Mouse (Mus musculus): ENCODE results near the gene Plk2. TPM values are rescaled to one million over a fixed set of nuclear protein-coding genes. Genes with fewer than 3 reads are reported as not detected.

Gene Plk2
- polyA plus RNA-seq, 2 experiments: 2.9 to 5.3 TPM

DNA sequence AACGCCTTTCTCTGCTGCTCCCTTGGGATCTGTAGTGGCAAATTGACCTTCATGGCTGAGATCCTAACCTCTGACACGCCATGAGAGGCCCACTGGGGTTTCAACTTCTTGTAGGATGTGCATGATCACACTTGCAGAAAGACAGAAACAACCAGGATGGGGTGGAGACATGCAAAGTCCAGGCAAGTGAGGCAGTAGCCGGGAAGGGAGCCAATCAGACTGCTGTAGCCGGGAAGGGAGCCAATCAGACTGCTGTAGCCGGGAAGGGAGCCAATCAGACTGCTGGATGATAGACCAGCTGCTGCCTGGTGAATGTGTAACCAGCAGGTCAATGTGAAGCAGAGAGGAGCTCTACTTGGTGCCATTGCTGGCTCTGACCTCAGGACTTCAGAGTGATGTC, 11.3 kb downstream of the Plk2 start:
- Histone ChIP-seq H3K27me3 (ENCODE audit: control insufficient read depth, insufficient read depth, low read length) (no peaks in the 10 kb centered on the region), H3K27ac (no peak overlapping the region), H3K9me3 (ENCODE audit: control insufficient read depth, low read length) (no peaks in the 10 kb centered on the region), H3K36me3 (replicated peaks; ENCODE audit: control insufficient read depth, insufficient read depth, low read depth) (no peaks in the 10 kb centered on the region), H3K4me1 (replicated peaks; ENCODE audit: control insufficient read depth in 2 of 2, insufficient read depth in 2 of 2, low read length in 1 of 2) (no peaks in the 10 kb centered on the region), H3K4me2 (ENCODE audit: low read depth) (no peak overlapping the region), H3K9ac (replicated peaks) (no peak overlapping the region), H3K4me3 (ENCODE audit: insufficient read depth in 1 of 2, low read depth in 2 of 2, low read length in 2 of 2) (no peak overlapping the region)
- DNase-seq (ENCODE audit: low read depth in 3 of 3, low spot score in 3 of 3) (no peak), ATAC-seq (ENCODE audit: insufficient read depth) (no peak)
- TF ChIP-seq EP300 (IDR thresholded peaks at IDR 0.05; ENCODE audit: low read depth) (no peak), CTCF (IDR thresholded peaks at IDR 0.05; ENCODE audit: low read depth) (no peak)
- WGBS (ENCODE audit: insufficient replicate concordance): 59% methylated on average over 5 of the region's 5 CpGs

DNA sequence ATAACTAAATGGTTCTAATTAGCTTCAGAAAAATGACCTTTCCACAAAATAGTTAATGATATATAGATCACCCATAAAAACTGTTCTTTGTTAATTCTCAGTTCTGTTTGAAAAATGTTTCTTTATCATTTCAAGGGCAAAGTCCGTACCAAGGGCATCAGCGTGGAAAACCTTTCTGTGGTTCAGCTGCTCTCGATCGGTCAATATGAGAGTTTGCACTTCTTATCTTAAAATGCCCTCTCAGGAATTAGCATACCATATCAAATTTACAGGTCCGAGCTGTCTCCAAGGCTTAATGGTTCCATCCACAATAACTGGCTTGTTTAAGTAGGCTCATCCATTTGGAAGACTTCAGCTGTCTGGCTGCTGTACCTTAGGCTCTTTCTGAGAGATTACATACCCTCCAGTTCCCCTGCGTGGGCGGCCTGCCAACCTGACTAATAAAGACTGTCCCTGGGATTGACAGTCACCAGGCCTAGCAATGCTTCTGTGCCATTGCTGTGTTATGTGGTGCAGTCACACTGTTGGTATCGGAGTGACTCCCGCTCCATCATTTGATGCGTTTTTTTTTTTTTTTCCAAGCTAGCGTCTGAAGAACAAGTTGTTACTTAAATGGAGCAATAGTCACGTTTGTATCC, 17.8 kb downstream of the Plk2 start:
- H3K27ac ChIP-seq: no peak overlapping the region
- H3K4me3 ChIP-seq (ENCODE audit: insufficient read depth in 1 of 2, low read depth in 2 of 2, low read length in 2 of 2): no peak overlapping the region
- no peaks in the 10 kb centered on the region for H3K27me3 ChIP-seq (ENCODE audit: control insufficient read depth, insufficient read depth, low read length)
- no peaks in the 10 kb centered on the region for H3K36me3 ChIP-seq (replicated peaks; ENCODE audit: control insufficient read depth, insufficient read depth, low read depth)
- H3K9me3 ChIP-seq (ENCODE audit: control insufficient read depth, low read length): no peaks in the 10 kb centered on the region
- ATAC-seq (ENCODE audit: insufficient read depth) (no peak), DNase-seq (ENCODE audit: low read depth in 3 of 3, low spot score in 3 of 3) (no peak)
- H3K9ac ChIP-seq (replicated peaks): no peak overlapping the region
- 69% methylated on average over 12 of the region's 12 CpGs for WGBS (ENCODE audit: insufficient replicate concordance)
- H3K4me1 ChIP-seq (replicated peaks; ENCODE audit: control insufficient read depth in 2 of 2, insufficient read depth in 2 of 2, low read length in 1 of 2): 0 out of 4 replicates have a peak, but pooled peaks cover 0 to 2% of the 10 kb centered on the region in 2 experiments
- TF ChIP-seq EP300 (IDR thresholded peaks at IDR 0.05; ENCODE audit: low read depth) (no peak), CTCF (IDR thresholded peaks at IDR 0.05; ENCODE audit: low read depth) (no peak)
- H3K4me2 ChIP-seq (ENCODE audit: low read depth): no peak overlapping the region

- Histone ChIP-seq H3K9ac (replicated peaks) (no peak overlapping the region), H3K27ac (no peak overlapping the region), H3K9me3 (ENCODE audit: control insufficient read depth, low read length) (no peaks in the 10 kb centered on the region), H3K4me1 (replicated peaks; ENCODE audit: control insufficient read depth in 2 of 2, insufficient read depth in 2 of 2, low read length in 1 of 2) (no peaks in the 10 kb centered on the region; a peak in 1 of 4 replicates), H3K4me3 (ENCODE audit: insufficient read depth in 1 of 2, low read depth in 2 of 2, low read length in 2 of 2) (no peak overlapping the region), H3K4me2 (ENCODE audit: low read depth) (no peak overlapping the region), H3K36me3 (replicated peaks; ENCODE audit: control insufficient read depth, insufficient read depth, low read depth) (no peaks in the 10 kb centered on the region), H3K27me3 (ENCODE audit: control insufficient read depth, insufficient read depth, low read length) (no peaks in the 10 kb centered on the region)
- no peak for TF ChIP-seq CTCF (IDR thresholded peaks at IDR 0.05; ENCODE audit: low read depth)
- no peak for TF ChIP-seq EP300 (IDR thresholded peaks at IDR 0.05; ENCODE audit: low read depth)
- ATAC-seq (ENCODE audit: insufficient read depth) (no peak), DNase-seq (ENCODE audit: low read depth in 3 of 3, low spot score in 3 of 3) (no peak)
- 59% methylated on average over 5 of the region's 5 CpGs for WGBS (ENCODE audit: insufficient replicate concordance)
These were observed 23.8 kb downstream of the Plk2 start for GRCm38 (mm10) chr13:110418656-110419055.

- Histone ChIP-seq H3K4me3 (ENCODE audit: insufficient read depth in 1 of 2, low read depth in 2 of 2, low read length in 2 of 2) (no peak overlapping the region), H3K36me3 (replicated peaks; ENCODE audit: control insufficient read depth, insufficient read depth, low read depth) (no peaks in the 10 kb centered on the region), H3K9me3 (ENCODE audit: control insufficient read depth, low read length) (no peaks in the 10 kb centered on the region), H3K27ac (no peak overlapping the region), H3K4me2 (ENCODE audit: low read depth) (no peak overlapping the region), H3K4me1 (replicated peaks; ENCODE audit: control insufficient read depth in 2 of 2, insufficient read depth in 2 of 2, low read length in 1 of 2) (no peaks in the 10 kb centered on the region; a peak in 1 of 4 replicates), H3K9ac (replicated peaks) (no peak overlapping the region), H3K27me3 (ENCODE audit: control insufficient read depth, insufficient read depth, low read length) (no peaks in the 10 kb centered on the region)
- DNase-seq (ENCODE audit: low read depth in 3 of 3, low spot score in 3 of 3) (no peak), ATAC-seq (ENCODE audit: insufficient read depth) (no peak)
- TF ChIP-seq CTCF (IDR thresholded peaks at IDR 0.05; ENCODE audit: low read depth) (no peak), EP300 (IDR thresholded peaks at IDR 0.05; ENCODE audit: low read depth) (no peak)
- 62% methylated on average over 5 of the region's 5 CpGs for WGBS (ENCODE audit: insufficient replicate concordance)
These were observed 24.8 kb downstream of the Plk2 start for GRCm38 (mm10) chr13:110419640-110420039.

DNA sequence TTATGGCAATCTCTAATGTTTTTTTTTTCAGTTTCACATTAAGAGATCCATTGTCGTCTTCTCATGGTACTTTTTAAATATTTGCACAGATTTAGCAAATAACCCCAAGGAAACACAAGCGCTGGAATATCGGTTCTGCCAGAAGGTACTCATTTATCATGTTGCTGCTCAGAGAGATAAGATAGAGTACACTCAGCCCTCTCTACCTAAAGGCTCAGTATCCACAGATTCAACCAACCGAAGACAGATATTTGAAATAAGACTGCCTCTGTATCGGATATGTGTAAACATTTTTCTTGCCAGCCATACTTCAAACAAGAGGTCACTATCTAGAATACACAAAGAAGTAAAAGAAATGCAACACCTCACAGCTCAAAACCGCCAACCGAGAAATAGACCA, 27.6 kb downstream of the Plk2 start:
- Histone ChIP-seq H3K4me2 (ENCODE audit: low read depth) (no peak overlapping the region), H3K36me3 (replicated peaks; ENCODE audit: control insufficient read depth, insufficient read depth, low read depth) (no peaks in the 10 kb centered on the region), H3K4me1 (replicated peaks; ENCODE audit: control insufficient read depth in 2 of 2, insufficient read depth in 2 of 2, low read length in 1 of 2) (no peaks in the 10 kb centered on the region; a peak in 1 of 4 replicates), H3K9me3 (ENCODE audit: control insufficient read depth, low read length) (no peaks in the 10 kb centered on the region), H3K27me3 (ENCODE audit: control insufficient read depth, insufficient read depth, low read length) (no peaks in the 10 kb centered on the region), H3K9ac (replicated peaks) (no peak overlapping the region), H3K4me3 (ENCODE audit: insufficient read depth in 1 of 2, low read depth in 2 of 2, low read length in 2 of 2) (no peak overlapping the region), H3K27ac (no peak overlapping the region)
- TF ChIP-seq EP300 (IDR thresholded peaks at IDR 0.05; ENCODE audit: low read depth): no peak
- no peak for TF ChIP-seq CTCF (IDR thresholded peaks at IDR 0.05; ENCODE audit: low read depth)
- 61% methylated on average over 7 of the region's 7 CpGs for WGBS (ENCODE audit: insufficient replicate concordance)
- ATAC-seq (ENCODE audit: insufficient read depth) (no peak), DNase-seq (ENCODE audit: low read depth in 3 of 3, low spot score in 3 of 3) (no peak)
